Mouse (Mus musculus): ENCODE data around the gene Igf2bp2.

Igf2bp2 gene

GRCm38 (mm10) chr16:22162512-22163455 is at the start of gene Igf2bp2:
Gene Igf2bp2, minus strand, starts transcription at chr16:22163299.
- peak; percentile 39 for DNase-seq (ENCODE audit: low read depth, low spot score)

GRCm38 (mm10) chr16:22203501-22203900 is 40.4 kb upstream of the Igf2bp2 start:
- DNase-seq (ENCODE audit: low read depth, low spot score) = no peak

- DNase-seq (ENCODE audit: low read depth, low spot score) = no peak
Observed at GRCm38 (mm10) chr16:22201858-22202257, 38.8 kb upstream of the Igf2bp2 start.

- no peak for DNase-seq (ENCODE audit: low read depth, low spot score)
Observed at GRCm38 (mm10) chr16:22200476-22200875, 37.4 kb upstream of the Igf2bp2 start.

- no peak for DNase-seq (ENCODE audit: low read depth, low spot score)
Observed at GRCm38 (mm10) chr16:22187366-22187765, 24.3 kb upstream of the Igf2bp2 start.

GRCm38 (mm10) chr16:22185411-22185810 is 22.3 kb upstream of the Igf2bp2 start:
- DNase-seq (ENCODE audit: low read depth, low spot score) = no peak

GRCm38 (mm10) chr16:22184113-22184512 is 21.0 kb upstream of the Igf2bp2 start:
- DNase-seq (ENCODE audit: low read depth, low spot score) = no peak

GRCm38 (mm10) chr16:22182286-22182685 is 19.2 kb upstream of the Igf2bp2 start:
- no peak for DNase-seq (ENCODE audit: low read depth, low spot score)

GRCm38 (mm10) chr16:22178793-22179192 is 15.7 kb upstream of the Igf2bp2 start:
- no peak for DNase-seq (ENCODE audit: low read depth, low spot score)

- no peak for DNase-seq (ENCODE audit: low read depth, low spot score)
Observed at GRCm38 (mm10) chr16:22177999-22178398, 14.9 kb upstream of the Igf2bp2 start.

GRCm38 (mm10) chr16:22168731-22169130 is 5.6 kb upstream of the Igf2bp2 start:
- DNase-seq (ENCODE audit: low read depth, low spot score) = no peak

- DNase-seq (ENCODE audit: low read depth, low spot score) = no peak
Observed at GRCm38 (mm10) chr16:22165556-22165955, 2.5 kb upstream of the Igf2bp2 start.

GRCm38 (mm10) chr16:22164446-22164845 is 1.3 kb upstream of the Igf2bp2 start:
- no peak for DNase-seq (ENCODE audit: low read depth, low spot score)

GRCm38 (mm10) chr16:22163456-22163851 is 355 bp upstream of the Igf2bp2 start:
- DNase-seq (ENCODE audit: low read depth, low spot score) = no peak

- DNase-seq (ENCODE audit: low read depth, low spot score) = peak; percentile 13
Observed at GRCm38 (mm10) chr16:22162066-22162511, 1.0 kb downstream of the Igf2bp2 start.

- DNase-seq (ENCODE audit: low read depth, low spot score) = peak; percentile 9
Observed at GRCm38 (mm10) chr16:22161351-22162065, 1.6 kb downstream of the Igf2bp2 start.

GRCm38 (mm10) chr16:22160386-22161145 is 2.5 kb downstream of the Igf2bp2 start:
- DNase-seq (ENCODE audit: low read depth, low spot score) = no peak

- no peak for DNase-seq (ENCODE audit: low read depth, low spot score)
Observed at GRCm38 (mm10) chr16:22152941-22153444, 10.1 kb downstream of the Igf2bp2 start.

- no peak for DNase-seq (ENCODE audit: low read depth, low spot score)
Observed at GRCm38 (mm10) chr16:22151706-22152315, 11.3 kb downstream of the Igf2bp2 start.

- DNase-seq (ENCODE audit: low read depth, low spot score) = no peak
Observed at GRCm38 (mm10) chr16:22150421-22150820, 12.7 kb downstream of the Igf2bp2 start.

All from retina, postnatal 7 days (tissue).